Mouse (Mus musculus) heart, embryonic 12.5 days (tissue): ENCODE measurements around the gene Olfr1426. TPM values are rescaled to one million over a fixed set of nuclear protein-coding genes. Genes with fewer than 3 reads are reported as not detected.
"Not testable (repeated sequence)": the region's sequence is repeated elsewhere in the genome, so short reads cannot be mapped to it uniquely, and the experiment has no call there.

ENCODE experiments used
- ATAC-seq: fragments of 200-750 bp; cut with Nextera tagmentation; 2 replicates; pipeline ENCODE4 v1.8.0; 2017; ENCODE audit warnings: moderate TSS enrichment, moderate library complexity; ENCODE audit not compliant: insufficient number of reproducible peaks, low FRiP score
- H3K27ac ChIP-seq: fragments of 300-500 bp; sonication (generic); 2 replicates; pipeline ENCODE4 v1.5.1; 2016; ENCODE audit warnings: mild to moderate bottlenecking, moderate library complexity; ENCODE audit not compliant: poor library complexity, severe bottlenecking
- H3K27me3 ChIP-seq: fragments of 300-500 bp; sonication (generic); replicated peaks from 2 replicates; pipeline ENCODE4 v1.6.1; 2016; ENCODE audit warnings: mild to moderate bottlenecking, moderate library complexity
- H3K36me3 ChIP-seq: fragments of 300-500 bp; sonication (generic); 2 replicates; pipeline ENCODE4 v1.6.1; 2016; ENCODE audit warnings: mild to moderate bottlenecking, moderate library complexity
- H3K4me1 ChIP-seq: fragments of 300-500 bp; sonication (generic); replicated peaks from 2 replicates; pipeline ENCODE4 v1.6.1; 2016; ENCODE audit warnings: mild to moderate bottlenecking
- H3K4me2 ChIP-seq: fragments of 300-500 bp; sonication (generic); 2 replicates; pipeline ENCODE4 v1.6.1; 2016; ENCODE audit warnings: mild to moderate bottlenecking, moderate library complexity
- H3K4me3 ChIP-seq: fragments of 300-500 bp; sonication (generic); 2 replicates; pipeline ENCODE4 v1.5.1; 2016; ENCODE audit warnings: mild to moderate bottlenecking
- H3K9ac ChIP-seq: fragments of 300-500 bp; sonication (generic); 2 replicates; pipeline ENCODE4 v1.6.1; 2016; ENCODE audit warnings: mild to moderate bottlenecking, moderate library complexity
- H3K9me3 ChIP-seq: fragments of 300-500 bp; sonication (generic); replicated peaks from 2 replicates; pipeline ENCODE4 v1.6.1; 2016; ENCODE audit warnings: mild to moderate bottlenecking, moderate library complexity
- WGBS: fragments of 180-500 bp; shearing (Covaris S2); methylation state at CpG from one replicate; pipeline ENCODE4 v1.1.7; 2016; 5-methylcytosine and 5-hydroxymethylcytosine counted together
- polyA plus RNA-seq: library from polyadenylated mRNA; unstranded; fragments of >200 nt; fragmentation: Nextera tagmentation; extraction: Ambion mirVana; gene quantifications from 2 replicates; pipeline ENCODE4 v1.2.1, GENCODE M21; 2016

Olfr1426 gene
- not detected in 2 replicates for polyA plus RNA-seq

- Histone ChIP-seq H3K27me3 (no peaks in the 10 kb centered on the region), H3K4me2 (no peak within 1 kb of the TSS), H3K4me3 (no peak within 1 kb of the TSS), H3K9ac (no peak within 1 kb of the TSS), H3K9me3 (no peaks in the 10 kb centered on the region), H3K36me3 (no peaks in the 10 kb centered on the region), H3K27ac (no peak within 1 kb of the TSS), H3K4me1 (no peaks in the 10 kb centered on the region)
- ATAC-seq, result no peak
- 60% methylated on average over 1 of the region's 1 CpGs for WGBS
Observed at GRCm38 (mm10) chr19:12091913-12092312, at the start of gene Olfr1426. Gene Olfr1426, minus strand, starts transcription at chr19:12092013.

GRCm38 (mm10) chr19:12134289-12134688 is 42.5 kb upstream of the Olfr1426 start:
- Histone ChIP-seq H3K9me3 (no peaks in the 10 kb centered on the region), H3K4me2 (no peak overlapping the region), H3K27ac (no peak overlapping the region), H3K36me3 (no peaks in the 10 kb centered on the region), H3K4me1 (no peaks in the 10 kb centered on the region), H3K4me3 (no peak overlapping the region), H3K9ac (no peak overlapping the region), H3K27me3 (no peaks in the 10 kb centered on the region)
- WGBS, result 36% methylated on average over 2 of the region's 2 CpGs
- no peak for ATAC-seq

DNA sequence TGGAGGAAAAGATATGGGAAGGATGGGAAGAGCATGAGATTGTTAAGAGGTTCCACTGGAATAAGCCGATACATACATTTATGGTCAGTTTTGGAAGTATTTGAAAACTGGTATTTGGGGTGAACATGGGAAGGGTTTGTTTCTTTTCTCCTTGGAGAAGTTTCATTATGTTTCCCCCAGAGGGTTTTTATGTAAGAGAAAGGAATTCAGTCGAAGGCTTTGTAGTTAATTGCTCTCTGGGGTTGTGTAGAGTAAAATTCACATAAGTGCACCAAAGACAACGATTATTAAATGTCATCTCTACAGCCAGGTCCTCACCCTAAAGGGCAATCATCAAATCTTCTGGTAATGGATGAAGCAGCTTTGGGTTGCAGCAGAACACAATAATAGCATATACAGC is 31.3 kb upstream of the Olfr1426 start, which contains the start of gene Olfr76:
TSS of gene Olfr76 (minus strand) at position 101 of the 400 bp plus-strand sequence.
- H3K36me3 ChIP-seq, result no peaks in the 10 kb centered on the region
- H3K4me3 ChIP-seq, result no peak within 1 kb of the TSS
- H3K27me3 ChIP-seq, result no peaks in the 10 kb centered on the region
- H3K4me2 ChIP-seq, result no peak within 1 kb of the TSS
- WGBS, result 65% methylated on average over 3 of the region's 3 CpGs
- no peaks in the 10 kb centered on the region for H3K9me3 ChIP-seq
- H3K4me1 ChIP-seq, result no peaks in the 10 kb centered on the region
- no peak within 1 kb of the TSS for H3K27ac ChIP-seq
- no peak for ATAC-seq
- no peak within 1 kb of the TSS for H3K9ac ChIP-seq

DNA sequence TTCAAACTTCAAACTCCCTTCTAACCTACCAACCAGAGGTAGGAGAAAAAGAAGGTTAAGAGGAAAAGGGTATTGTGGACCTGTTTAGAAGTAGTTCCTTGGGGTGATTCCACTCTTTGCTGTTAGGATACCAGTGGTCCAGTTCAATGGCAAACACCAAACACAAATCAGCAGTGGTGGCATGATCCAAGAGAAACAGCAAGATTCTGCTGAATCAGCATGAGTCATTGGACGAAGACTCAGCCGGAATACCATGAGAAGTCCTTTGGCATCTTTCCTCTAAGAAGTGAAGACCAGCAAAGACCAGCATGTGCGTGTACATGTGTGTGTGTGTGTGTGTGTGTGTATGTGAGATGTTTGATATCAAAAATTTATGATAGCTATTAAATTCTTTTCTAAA is 24.7 kb upstream of the Olfr1426 start:
- no peaks in the 10 kb centered on the region for H3K9me3 ChIP-seq
- H3K27me3 ChIP-seq, result no peaks in the 10 kb centered on the region
- H3K4me1 ChIP-seq, result no peaks in the 10 kb centered on the region
- H3K27ac ChIP-seq, result no peak overlapping the region
- no peak overlapping the region for H3K9ac ChIP-seq
- no peaks in the 10 kb centered on the region for H3K36me3 ChIP-seq
- H3K4me3 ChIP-seq, result no peak overlapping the region
- no peak for ATAC-seq
- 81% methylated on average over 3 of the region's 3 CpGs for WGBS
- no peak overlapping the region for H3K4me2 ChIP-seq

DNA sequence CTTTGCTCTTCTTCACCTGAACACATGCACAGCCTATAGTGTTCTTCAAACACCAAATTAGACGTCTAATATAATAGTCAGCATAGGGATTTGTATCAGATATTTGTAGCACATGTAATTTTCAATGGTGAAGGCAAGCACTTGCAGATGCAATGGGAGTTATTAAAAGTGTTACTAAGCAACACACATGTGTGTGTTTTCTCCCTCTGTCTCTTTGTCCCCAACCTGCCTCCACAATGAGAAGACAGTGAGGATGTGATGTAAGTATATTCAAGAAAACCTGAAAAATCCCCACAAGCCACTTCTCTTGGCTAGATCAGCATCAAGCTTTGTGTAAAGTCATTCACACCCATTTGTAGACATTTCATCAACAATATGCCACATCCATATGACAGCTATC is 24.0 kb upstream of the Olfr1426 start, which contains the start of gene Olfr1428:
TSS of gene Olfr1428 (minus strand) at position 101 of the 400 bp plus-strand sequence.
- no peak within 1 kb of the TSS for H3K4me2 ChIP-seq
- ATAC-seq, result no peak
- H3K27me3 ChIP-seq, result no peaks in the 10 kb centered on the region
- H3K4me1 ChIP-seq, result no peaks in the 10 kb centered on the region
- 48% methylated on average over 1 of the region's 1 CpGs for WGBS
- H3K9ac ChIP-seq, result no peak within 1 kb of the TSS
- H3K9me3 ChIP-seq, result no peaks in the 10 kb centered on the region
- no peak within 1 kb of the TSS for H3K4me3 ChIP-seq
- no peak within 1 kb of the TSS for H3K27ac ChIP-seq
- H3K36me3 ChIP-seq, result no peaks in the 10 kb centered on the region

GRCm38 (mm10) chr19:12113807-12114206 is 22.0 kb upstream of the Olfr1426 start:
- H3K36me3 ChIP-seq, result no peaks in the 10 kb centered on the region
- H3K4me3 ChIP-seq, result no peak overlapping the region
- no peak overlapping the region for H3K9ac ChIP-seq
- H3K4me2 ChIP-seq, result no peak overlapping the region
- H3K27me3 ChIP-seq, result no peaks in the 10 kb centered on the region
- 59% methylated on average over 1 of the region's 1 CpGs for WGBS
- no peak overlapping the region for H3K27ac ChIP-seq
- no peak for ATAC-seq
- H3K4me1 ChIP-seq, result no peaks in the 10 kb centered on the region
- H3K9me3 ChIP-seq, result no peaks in the 10 kb centered on the region

- H3K4me3 ChIP-seq, result no peak overlapping the region
- no peaks in the 10 kb centered on the region for H3K9me3 ChIP-seq
- WGBS, result 52% methylated on average over 1 of the region's 1 CpGs
- H3K27me3 ChIP-seq, result no peaks in the 10 kb centered on the region
- no peak overlapping the region for H3K4me2 ChIP-seq
- no peak overlapping the region for H3K9ac ChIP-seq
- H3K27ac ChIP-seq, result no peak overlapping the region
- no peaks in the 10 kb centered on the region for H3K36me3 ChIP-seq
- no peaks in the 10 kb centered on the region for H3K4me1 ChIP-seq
- ATAC-seq, result no peak
Observed at GRCm38 (mm10) chr19:12104541-12104940, 12.7 kb upstream of the Olfr1426 start.

GRCm38 (mm10) chr19:12103234-12103633 is 11.4 kb upstream of the Olfr1426 start, which contains the start of gene Olfr1427:
Gene Olfr1427, minus strand, starts transcription at chr19:12103334.
- ATAC-seq, result no peak
- Histone ChIP-seq H3K27ac (no peak within 1 kb of the TSS), H3K9me3 (no peaks in the 10 kb centered on the region), H3K4me2 (no peak within 1 kb of the TSS), H3K9ac (no peak within 1 kb of the TSS), H3K36me3 (no peaks in the 10 kb centered on the region), H3K4me3 (no peak within 1 kb of the TSS), H3K27me3 (no peaks in the 10 kb centered on the region), H3K4me1 (no peaks in the 10 kb centered on the region)
- 89% methylated on average over 2 of the region's 2 CpGs for WGBS

DNA sequence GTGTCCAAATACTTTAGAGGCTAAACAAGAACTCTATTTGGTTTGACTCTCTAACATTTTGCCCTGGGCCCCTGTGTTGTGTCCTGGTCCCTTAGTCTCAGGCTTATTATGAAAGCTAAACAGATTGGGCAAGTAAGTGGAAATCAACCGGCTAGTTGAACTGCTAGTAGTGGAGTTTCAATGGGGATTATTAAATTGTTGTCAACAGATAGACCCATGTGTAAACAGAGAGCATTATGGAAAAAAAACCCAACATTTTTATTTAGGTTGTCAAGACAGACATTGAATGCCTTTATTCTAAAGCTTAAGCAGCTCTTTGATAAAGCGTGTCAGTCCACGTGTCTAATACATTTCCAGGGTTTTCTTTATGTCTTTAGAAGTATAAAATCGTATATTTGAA is 14.2 kb downstream of the Olfr1426 start, which contains the start of gene Olfr1425:
TSS of gene Olfr1425 (minus strand) at position 101 of the 400 bp plus-strand sequence.
- not testable (repeated sequence) for H3K4me2 ChIP-seq, H3K4me3 ChIP-seq, H3K27me3 ChIP-seq, H3K27ac ChIP-seq, H3K36me3 ChIP-seq, H3K9me3 ChIP-seq, H3K4me1 ChIP-seq, ATAC-seq, H3K9ac ChIP-seq
- WGBS, result 79% methylated on average over 4 of the region's 4 CpGs

DNA sequence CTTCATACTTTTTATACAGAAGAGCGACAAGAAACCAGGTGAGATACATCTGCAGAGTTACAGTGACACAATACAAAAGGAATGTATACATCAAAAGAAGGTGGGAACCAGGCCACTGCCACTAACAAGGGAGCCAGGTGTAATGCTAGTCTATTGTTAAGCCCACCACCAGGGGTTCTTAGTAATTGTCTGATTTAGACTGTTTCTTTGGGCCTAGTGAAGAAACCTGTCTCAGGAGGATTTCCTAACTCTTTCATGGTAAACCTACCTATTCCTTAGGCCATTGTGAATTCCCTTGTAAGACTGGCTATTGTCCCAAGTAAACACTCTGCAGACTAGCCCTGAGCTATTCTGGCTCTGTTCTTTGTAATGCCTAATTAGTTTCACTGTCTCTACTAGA is 22.3 kb downstream of the Olfr1426 start:
- not testable (repeated sequence) for H3K9me3 ChIP-seq, H3K9ac ChIP-seq, H3K4me3 ChIP-seq, ATAC-seq, H3K4me1 ChIP-seq, H3K27me3 ChIP-seq, H3K36me3 ChIP-seq, H3K4me2 ChIP-seq, H3K27ac ChIP-seq
- WGBS, result 80% methylated on average over 1 of the region's 1 CpGs

DNA sequence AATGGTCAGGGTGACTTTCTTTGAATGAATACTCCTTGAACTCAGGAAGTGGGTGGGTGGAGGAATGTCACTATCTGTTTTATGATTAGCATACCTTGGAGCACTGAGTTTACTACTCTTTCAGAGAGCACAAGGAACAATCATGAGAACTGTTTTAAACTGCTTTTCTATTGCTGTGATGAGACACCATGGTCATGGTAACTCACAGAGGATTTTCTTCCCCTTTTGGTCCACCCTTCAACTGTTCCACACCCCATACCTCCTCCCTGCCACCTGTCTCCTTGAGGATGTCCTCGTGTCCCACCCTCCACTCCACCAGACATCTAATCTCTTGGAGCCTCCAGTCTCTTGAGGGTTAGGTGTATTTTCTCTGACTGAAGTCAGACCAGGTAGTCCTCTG is 24.0 kb downstream of the Olfr1426 start:
- not testable (repeated sequence) for H3K9me3 ChIP-seq, H3K4me2 ChIP-seq, H3K4me1 ChIP-seq, H3K27ac ChIP-seq, H3K4me3 ChIP-seq, ATAC-seq, H3K36me3 ChIP-seq, H3K9ac ChIP-seq, H3K27me3 ChIP-seq
- 61% methylated on average over 1 of the region's 1 CpGs for WGBS

- H3K27me3 ChIP-seq, H3K27ac ChIP-seq, H3K4me1 ChIP-seq, ATAC-seq, H3K36me3 ChIP-seq, H3K9ac ChIP-seq, H3K4me3 ChIP-seq, H3K9me3 ChIP-seq, H3K4me2 ChIP-seq: not testable (repeated sequence)
- 89% methylated on average over 1 of the region's 1 CpGs for WGBS
Observed at GRCm38 (mm10) chr19:12062582-12062981, 29.2 kb downstream of the Olfr1426 start, which contains the start of gene Olfr1424. Gene Olfr1424, minus strand, starts transcription at chr19:12062682.
